Mouse (Mus musculus) neural tube, embryonic 13.5 days (tissue): ENCODE data around the gene Gpr171. TPM values are rescaled to one million over a fixed set of nuclear protein-coding genes. Genes with fewer than 3 reads are reported as not detected.
"Not testable (repeated sequence)": the region's sequence is repeated elsewhere in the genome, so short reads cannot be mapped to it uniquely, and the experiment has no call there.

Experiments
- ATAC-seq: fragments of 200-750 bp; cut with Nextera tagmentation; 2 replicates; pipeline ENCODE4 v1.8.0; 2017; ENCODE audit warnings: low read depth, mild to moderate bottlenecking, moderate TSS enrichment, moderate library complexity
- H3K27ac ChIP-seq: fragments of 300-500 bp; sonication (generic); replicated peaks from 2 replicates; pipeline ENCODE4 v1.5.1; 2015; ENCODE audit warnings: moderate library complexity, mild to moderate bottlenecking, inconsistent platforms
- H3K27me3 ChIP-seq: fragments of 300-500 bp; sonication (generic); 2 replicates; pipeline ENCODE4 v1.6.1; 2015; ENCODE audit warnings: mild to moderate bottlenecking, inconsistent platforms
- H3K36me3 ChIP-seq: fragments of 300-500 bp; sonication (generic); 2 replicates; pipeline ENCODE4 v1.6.1; 2015; ENCODE audit warnings: mild to moderate bottlenecking, inconsistent platforms
- H3K4me1 ChIP-seq: fragments of 300-500 bp; sonication (generic); replicated peaks from 2 replicates; pipeline ENCODE4 v1.6.1; 2015; ENCODE audit warnings: inconsistent platforms
- H3K4me2 ChIP-seq: fragments of 300-500 bp; sonication (generic); 2 replicates; pipeline ENCODE4 v1.6.1; 2015; ENCODE audit warnings: inconsistent platforms, mild to moderate bottlenecking, moderate library complexity
- H3K4me3 ChIP-seq: fragments of 300-500 bp; sonication (generic); 2 replicates; pipeline ENCODE4 v1.5.1; 2015; ENCODE audit warnings: mild to moderate bottlenecking, inconsistent platforms
- H3K9ac ChIP-seq: fragments of 300-500 bp; sonication (generic); 2 replicates; pipeline ENCODE4 v1.6.1; 2015; ENCODE audit warnings: moderate library complexity, mild to moderate bottlenecking, inconsistent platforms
- H3K9me3 ChIP-seq: fragments of 300-500 bp; sonication (generic); 2 replicates; pipeline ENCODE4 v1.6.1; 2016; ENCODE audit warnings: inconsistent platforms
- WGBS: fragments of 180-500 bp; shearing (Covaris S2); methylation state at CpG from one replicate; pipeline ENCODE4 v1.1.7; 2015; 5-methylcytosine and 5-hydroxymethylcytosine counted together
- polyA plus RNA-seq: library from polyadenylated mRNA; unstranded; fragments of >200 nt; fragmentation: Nextera tagmentation; extraction: Ambion mirVana; gene quantifications from 2 replicates; pipeline ENCODE4 v1.2.1, GENCODE M21; 2015

The Gpr171 gene
- polyA plus RNA-seq, 1 experiment from 2014 or later, result 1.4 TPM

DNA sequence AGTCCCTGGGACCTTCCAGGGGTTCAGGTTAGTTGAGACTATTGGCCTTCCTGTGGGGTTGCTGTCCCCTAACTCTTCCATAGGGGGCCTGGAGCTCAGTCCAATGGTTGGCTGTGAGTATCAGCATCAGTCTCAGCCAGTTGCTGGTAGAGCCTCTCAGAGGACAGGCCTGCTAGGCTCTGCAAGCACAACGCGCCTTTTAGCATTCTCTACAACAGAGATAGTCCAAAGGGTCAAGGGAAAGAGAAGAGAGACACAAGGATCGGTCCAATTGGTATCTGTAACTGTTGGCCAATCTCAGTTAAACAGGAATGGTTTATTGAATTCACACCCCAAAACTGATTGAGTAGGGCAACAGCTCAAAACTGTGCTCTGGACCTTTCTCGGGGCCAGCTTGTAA is 5.8 kb upstream of the Gpr171 start:
- WGBS, result 97% methylated on average over 4 of the region's 4 CpGs

DNA sequence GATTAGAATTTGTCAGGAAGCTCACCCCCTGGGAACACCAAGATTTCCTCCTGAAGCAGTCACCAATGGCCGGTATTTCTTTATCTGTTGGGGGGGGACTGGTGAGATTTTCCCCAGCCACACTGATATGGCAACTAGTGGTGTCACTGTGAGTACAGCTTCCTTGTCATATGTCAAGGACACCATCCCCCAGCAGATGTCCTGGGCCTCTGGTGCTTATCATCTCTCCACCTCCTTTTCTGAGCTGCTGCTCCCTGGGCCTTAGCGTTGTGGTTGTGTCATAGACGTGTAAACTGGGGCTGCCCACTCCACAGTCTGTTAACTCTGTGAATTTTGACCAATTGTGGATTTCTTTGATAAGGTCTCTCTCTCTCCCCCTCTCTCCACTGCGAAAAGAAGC is 2.8 kb upstream of the Gpr171 start:
- WGBS, result 84% methylated on average over 4 of the region's 4 CpGs
- H3K9me3 ChIP-seq, result no peaks in the 10 kb centered on the region
- H3K4me3 ChIP-seq, result no peak overlapping the region
- H3K27ac ChIP-seq, result no peak overlapping the region
- no peak for ATAC-seq
- H3K9ac ChIP-seq, result no peak overlapping the region
- H3K4me1 ChIP-seq, result no peaks in the 10 kb centered on the region
- H3K4me2 ChIP-seq, result no peak overlapping the region
- no peaks in the 10 kb centered on the region for H3K36me3 ChIP-seq
- no peaks in the 10 kb centered on the region for H3K27me3 ChIP-seq

More for the DNA sequence above, 5.8 kb upstream of the Gpr171 start:
- Histone ChIP-seq H3K27me3 (no peaks in the 10 kb centered on the region), H3K4me1 (no peaks in the 10 kb centered on the region), H3K9ac (no peak overlapping the region), H3K36me3 (no peaks in the 10 kb centered on the region), H3K4me3 (no peak overlapping the region), H3K4me2 (no peak overlapping the region), H3K27ac (no peak overlapping the region), H3K9me3 (no peaks in the 10 kb centered on the region)
- ATAC-seq, result no peak

DNA sequence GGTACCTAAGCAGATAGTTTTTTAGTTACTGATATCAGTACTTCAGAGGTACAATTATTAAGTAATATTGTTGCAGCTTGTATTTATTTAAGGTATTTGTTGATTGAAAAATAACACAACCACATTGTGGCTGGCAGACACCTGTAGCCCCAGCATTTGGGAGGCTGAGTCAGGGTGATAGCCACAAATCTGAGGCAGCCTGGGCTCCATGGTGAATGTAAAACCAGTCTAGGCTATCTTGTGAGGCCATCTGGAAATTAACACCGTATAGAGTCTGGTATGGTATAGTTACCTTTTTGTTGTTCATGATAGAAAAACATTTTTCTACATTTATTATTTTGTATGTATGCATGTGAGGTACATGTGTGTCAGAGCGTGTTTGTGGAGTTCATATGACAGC is 525 bp upstream of the Gpr171 start:
- no peaks in the 10 kb centered on the region for H3K36me3 ChIP-seq
- no peak for ATAC-seq
- no peak overlapping the region for H3K9ac ChIP-seq
- no peaks in the 10 kb centered on the region for H3K9me3 ChIP-seq
- H3K4me1 ChIP-seq, result no peaks in the 10 kb centered on the region
- H3K4me2 ChIP-seq, result no peak overlapping the region
- no peak overlapping the region for H3K27ac ChIP-seq
- H3K27me3 ChIP-seq, result no peaks in the 10 kb centered on the region
- WGBS, result 95% methylated on average over 2 of the region's 2 CpGs
- H3K4me3 ChIP-seq, result no peak overlapping the region

DNA sequence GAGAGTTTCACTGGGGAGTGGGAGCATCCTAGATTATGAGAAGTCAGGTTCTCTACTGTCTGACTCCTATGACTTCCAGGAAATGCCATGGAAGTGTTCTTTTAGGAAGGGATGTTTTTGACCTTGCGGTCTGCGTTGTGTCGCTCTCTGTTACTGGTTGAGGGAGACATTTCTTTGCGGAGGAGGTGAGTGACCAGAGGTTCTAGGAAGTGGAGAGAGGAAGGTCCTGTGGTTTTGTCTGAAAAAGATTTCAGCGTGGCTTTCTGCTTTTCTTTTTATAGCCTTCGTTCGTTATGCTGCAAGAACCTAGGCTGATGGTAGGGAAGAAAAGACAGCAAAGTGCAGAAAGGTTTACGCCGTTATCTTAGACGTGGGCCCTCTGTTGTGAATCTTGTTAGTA is 3.1 kb downstream of the Gpr171 start:
- H3K9me3 ChIP-seq, result no peaks in the 10 kb centered on the region
- H3K9ac ChIP-seq, result no peak overlapping the region
- ATAC-seq, result no peak
- 84% methylated on average over 10 of the region's 10 CpGs for WGBS
- H3K4me2 ChIP-seq, result no peak overlapping the region
- H3K27me3 ChIP-seq, result no peaks in the 10 kb centered on the region
- H3K4me1 ChIP-seq, result no peaks in the 10 kb centered on the region
- H3K27ac ChIP-seq, result no peak overlapping the region
- H3K4me3 ChIP-seq, result no peak overlapping the region
- no peaks in the 10 kb centered on the region for H3K36me3 ChIP-seq

DNA sequence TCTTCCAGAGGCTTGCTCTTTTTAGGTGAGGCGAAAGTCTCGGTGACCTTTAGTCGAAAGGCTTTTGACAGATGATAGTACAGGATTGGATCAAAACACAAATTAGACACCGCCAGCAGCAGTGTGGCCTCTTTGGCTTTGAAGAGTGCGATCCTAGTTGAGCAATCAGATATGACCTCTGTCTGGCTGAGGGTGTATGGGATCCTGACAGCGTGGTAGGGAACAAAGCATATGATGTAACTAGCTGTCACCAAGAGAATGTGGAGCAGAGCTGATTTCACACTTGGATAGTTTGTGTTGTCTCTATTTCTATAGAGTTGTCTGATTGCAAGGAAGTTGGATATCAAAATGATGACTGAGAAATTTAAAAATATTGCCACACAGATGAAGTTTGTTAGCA is 4.2 kb downstream of the Gpr171 start:
- no peak overlapping the region for H3K9ac ChIP-seq
- no peaks in the 10 kb centered on the region for H3K27me3 ChIP-seq
- H3K27ac ChIP-seq, result no peak overlapping the region
- H3K4me3 ChIP-seq, result no peak overlapping the region
- 78% methylated on average over 6 of the region's 6 CpGs for WGBS
- no peaks in the 10 kb centered on the region for H3K9me3 ChIP-seq
- no peaks in the 10 kb centered on the region for H3K4me1 ChIP-seq
- no peaks in the 10 kb centered on the region for H3K36me3 ChIP-seq
- no peak for ATAC-seq
- no peak overlapping the region for H3K4me2 ChIP-seq

DNA sequence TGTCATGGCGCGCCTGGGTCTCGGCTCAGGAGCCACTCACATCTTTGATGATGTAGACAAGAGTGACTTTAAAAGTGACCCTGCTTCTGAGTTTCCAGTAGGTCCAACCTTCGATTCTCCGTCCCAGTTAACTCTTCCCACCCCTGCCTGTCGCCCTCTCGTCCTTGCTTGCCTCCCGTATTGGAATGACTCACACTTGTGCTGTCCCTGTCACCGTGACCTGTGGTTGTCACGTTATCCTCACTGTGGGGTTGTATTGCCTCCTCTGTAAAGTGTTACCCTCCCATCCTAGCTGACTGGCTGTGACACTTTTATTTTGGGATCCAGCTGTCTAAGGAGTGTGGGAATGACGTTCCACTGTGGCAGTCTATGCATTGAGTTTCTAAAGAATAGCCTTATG is 8.9 kb downstream of the Gpr171 start:
- Histone ChIP-seq H3K9me3 (no peaks in the 10 kb centered on the region), H3K27me3 (no peaks in the 10 kb centered on the region), H3K27ac (no peak overlapping the region), H3K4me3 (no peak overlapping the region), H3K36me3 (no peaks in the 10 kb centered on the region), H3K4me1 (no peaks in the 10 kb centered on the region), H3K4me2 (no peak overlapping the region), H3K9ac (no peak overlapping the region)
- 78% methylated on average over 11 of the region's 11 CpGs for WGBS
- no peak for ATAC-seq

DNA sequence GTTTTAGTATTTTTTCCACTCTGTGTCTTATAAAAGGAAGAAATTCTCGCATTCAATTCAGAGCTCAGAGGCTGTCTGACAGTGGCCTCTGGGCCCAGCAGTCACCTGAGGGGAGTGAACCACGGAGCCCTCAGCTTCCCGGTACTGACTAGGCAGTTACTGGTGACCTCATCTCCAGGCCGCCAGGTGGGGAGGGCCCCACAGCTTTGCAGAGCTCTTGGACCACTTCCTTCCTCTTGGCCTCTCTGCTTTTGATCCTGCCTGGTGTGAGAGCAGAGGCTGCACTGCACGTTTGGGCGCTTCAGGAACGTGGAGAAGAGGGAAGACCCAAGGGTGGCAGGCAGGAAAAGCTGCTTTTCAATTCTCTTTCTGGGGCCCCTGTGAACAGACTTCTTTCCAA is 20.7 kb downstream of the Gpr171 start:
- H3K4me2 ChIP-seq, result no peak overlapping the region
- 18% methylated on average over 7 of the region's 7 CpGs for WGBS
- no peaks in the 10 kb centered on the region for H3K36me3 ChIP-seq
- no peak overlapping the region; the same call in 1 of the 2 replicates for H3K9ac ChIP-seq
- H3K4me3 ChIP-seq, result no peak overlapping the region
- H3K9me3 ChIP-seq, result no peaks in the 10 kb centered on the region
- ATAC-seq, result no peak
- H3K27me3 ChIP-seq, result no peaks in the 10 kb centered on the region
- no peaks in the 10 kb centered on the region for H3K4me1 ChIP-seq
- no peak overlapping the region for H3K27ac ChIP-seq

DNA sequence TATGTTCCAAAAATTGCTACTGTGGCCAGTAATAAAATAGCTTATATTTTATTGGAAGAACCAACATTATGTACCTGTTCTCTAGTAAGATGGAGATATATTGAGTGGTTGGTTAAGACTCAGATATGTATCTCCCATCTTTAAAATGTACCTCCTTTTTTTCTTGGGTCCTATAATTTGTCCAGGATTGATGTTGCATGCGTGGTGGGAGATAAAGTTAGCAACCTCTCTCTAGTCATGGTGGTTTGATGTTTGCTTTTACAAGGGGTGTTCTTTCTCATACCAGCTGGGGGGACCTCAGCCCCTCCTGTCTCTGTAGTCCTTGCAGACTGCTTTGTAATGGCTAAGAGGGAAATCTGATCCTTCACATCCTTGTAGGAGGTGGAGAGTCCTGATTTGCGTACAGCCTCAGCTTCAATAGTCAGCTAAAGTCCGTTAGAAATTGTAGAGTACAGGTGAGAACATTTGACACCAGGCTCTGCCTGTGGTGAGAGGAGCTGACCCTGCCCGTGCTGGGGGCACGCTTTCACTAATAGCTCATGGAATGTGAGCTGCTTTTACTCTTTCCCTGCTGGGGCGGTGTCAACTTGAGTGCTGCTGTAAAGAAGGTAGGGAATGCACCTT is 21.2 kb downstream of the Gpr171 start:
- no peak overlapping the region; the same call in 1 of the 2 replicates for H3K9ac ChIP-seq
- no peaks in the 10 kb centered on the region for H3K9me3 ChIP-seq
- no peaks in the 10 kb centered on the region for H3K36me3 ChIP-seq
- no peak for ATAC-seq
- no peak overlapping the region for H3K4me2 ChIP-seq
- WGBS, result 23% methylated on average over 6 of the region's 6 CpGs
- H3K4me3 ChIP-seq, result no peak overlapping the region
- no peaks in the 10 kb centered on the region for H3K4me1 ChIP-seq
- H3K27ac ChIP-seq, result no peak overlapping the region
- H3K27me3 ChIP-seq, result no peaks in the 10 kb centered on the region

DNA sequence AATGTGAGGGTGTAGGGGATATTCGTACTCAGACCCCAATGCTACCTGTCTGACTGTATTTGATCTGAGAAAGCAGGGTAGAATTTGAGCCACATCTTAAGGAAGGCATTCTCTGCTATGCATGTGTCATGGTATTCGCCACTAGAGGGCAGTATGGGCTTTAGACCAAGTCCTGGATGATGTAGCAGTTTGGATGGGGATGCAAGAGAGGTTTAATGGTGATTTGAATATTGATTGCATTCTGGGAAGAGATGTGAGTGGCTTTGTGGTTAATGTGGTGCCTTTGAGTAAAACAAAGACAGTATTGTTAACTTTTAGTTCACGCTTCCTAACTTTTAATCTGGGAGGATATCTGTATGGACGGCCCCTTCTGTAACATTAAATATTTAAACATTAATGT is 22.3 kb downstream of the Gpr171 start:
- H3K4me3 ChIP-seq, result no peak overlapping the region
- no peaks in the 10 kb centered on the region for H3K9me3 ChIP-seq
- no peak overlapping the region for H3K4me2 ChIP-seq
- H3K36me3 ChIP-seq, result no peaks in the 10 kb centered on the region
- peak; percentile 64; the same call in 1 of the 2 replicates for ATAC-seq
- no peaks in the 10 kb centered on the region for H3K27me3 ChIP-seq
- WGBS, result 36% methylated on average over 4 of the region's 4 CpGs
- H3K27ac ChIP-seq, result no peak overlapping the region
- no peak overlapping the region for H3K9ac ChIP-seq
- H3K4me1 ChIP-seq, result no peaks in the 10 kb centered on the region

DNA sequence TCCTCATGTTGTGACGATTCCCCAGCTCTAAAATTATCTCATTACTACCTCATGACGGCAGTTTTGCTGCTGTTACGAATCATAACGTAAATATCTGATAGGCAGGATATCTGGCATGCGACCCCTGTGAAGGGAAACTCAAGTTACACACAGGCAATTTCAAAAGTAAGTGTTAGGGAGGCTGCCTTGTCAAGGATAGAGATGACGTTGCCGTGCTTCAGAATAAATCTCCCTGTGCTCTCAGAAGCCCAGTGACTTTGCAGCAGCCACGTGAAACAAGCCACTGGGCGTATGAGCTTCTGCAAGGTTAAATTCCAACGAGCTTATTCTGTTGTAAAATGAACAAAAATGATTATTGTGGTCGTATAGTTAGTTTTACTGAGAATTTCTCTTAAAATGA is 23.0 kb downstream of the Gpr171 start:
- Histone ChIP-seq H3K4me2 (no peak overlapping the region), H3K4me3 (no peak overlapping the region), H3K27me3 (no peaks in the 10 kb centered on the region), H3K27ac (no peak overlapping the region), H3K9ac (no peak overlapping the region), H3K36me3 (no peaks in the 10 kb centered on the region), H3K9me3 (no peaks in the 10 kb centered on the region), H3K4me1 (no peaks in the 10 kb centered on the region)
- 86% methylated on average over 11 of the region's 11 CpGs for WGBS
- ATAC-seq, result no peak

DNA sequence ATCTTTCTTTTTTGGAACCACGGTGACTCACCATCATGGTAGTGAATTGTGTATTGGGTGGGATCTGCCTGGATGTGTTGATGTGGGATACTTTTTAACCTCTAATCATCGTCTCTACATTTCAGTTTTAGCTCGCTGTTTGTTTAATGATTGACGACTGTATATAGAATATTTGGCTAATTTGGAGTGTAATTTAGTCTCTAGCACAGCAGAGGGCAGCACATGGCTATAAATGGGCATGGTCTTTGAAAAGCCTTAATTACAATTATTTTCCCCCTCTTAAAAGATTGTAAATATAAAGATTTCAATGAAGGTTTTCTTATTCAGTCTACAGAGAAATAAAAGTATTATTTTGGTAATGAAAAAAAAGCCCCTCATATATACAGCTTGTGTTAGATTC is 24.3 kb downstream of the Gpr171 start:
- no peaks in the 10 kb centered on the region for H3K9me3 ChIP-seq
- 58% methylated on average over 4 of the region's 4 CpGs for WGBS
- no peaks in the 10 kb centered on the region for H3K4me1 ChIP-seq

DNA sequence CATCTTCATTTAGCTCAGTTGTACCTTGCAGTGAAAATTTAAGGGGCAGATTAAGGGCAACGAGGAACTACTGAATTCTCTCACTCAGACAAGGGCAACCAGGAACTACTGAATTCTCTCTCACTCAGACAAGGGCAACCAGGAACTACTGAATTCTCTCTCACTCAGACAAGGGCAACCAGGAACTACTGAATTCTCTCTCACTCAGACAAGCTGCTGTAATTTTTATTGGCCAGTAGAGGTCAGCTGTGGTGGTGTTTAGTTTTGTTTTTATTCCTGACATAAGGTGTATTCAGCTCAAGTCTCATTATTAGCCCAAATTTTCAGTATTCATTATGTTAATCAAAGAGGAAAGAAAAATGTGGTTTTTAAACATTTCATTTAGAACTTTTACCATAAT is 32.5 kb downstream of the Gpr171 start:
- H3K9ac ChIP-seq, H3K4me3 ChIP-seq, H3K4me1 ChIP-seq, H3K9me3 ChIP-seq, H3K27ac ChIP-seq, H3K36me3 ChIP-seq, H3K4me2 ChIP-seq, H3K27me3 ChIP-seq, ATAC-seq: not testable (repeated sequence)
- 100% methylated on average over 1 of the region's 1 CpGs for WGBS

More for the DNA sequence above, 24.3 kb downstream of the Gpr171 start:
- Histone ChIP-seq H3K27me3 (no peaks in the 10 kb centered on the region), H3K36me3 (no peaks in the 10 kb centered on the region), H3K27ac (no peak overlapping the region), H3K4me3 (no peak overlapping the region), H3K4me2 (no peak overlapping the region), H3K9ac (no peak overlapping the region)
- ATAC-seq, result no peak

DNA sequence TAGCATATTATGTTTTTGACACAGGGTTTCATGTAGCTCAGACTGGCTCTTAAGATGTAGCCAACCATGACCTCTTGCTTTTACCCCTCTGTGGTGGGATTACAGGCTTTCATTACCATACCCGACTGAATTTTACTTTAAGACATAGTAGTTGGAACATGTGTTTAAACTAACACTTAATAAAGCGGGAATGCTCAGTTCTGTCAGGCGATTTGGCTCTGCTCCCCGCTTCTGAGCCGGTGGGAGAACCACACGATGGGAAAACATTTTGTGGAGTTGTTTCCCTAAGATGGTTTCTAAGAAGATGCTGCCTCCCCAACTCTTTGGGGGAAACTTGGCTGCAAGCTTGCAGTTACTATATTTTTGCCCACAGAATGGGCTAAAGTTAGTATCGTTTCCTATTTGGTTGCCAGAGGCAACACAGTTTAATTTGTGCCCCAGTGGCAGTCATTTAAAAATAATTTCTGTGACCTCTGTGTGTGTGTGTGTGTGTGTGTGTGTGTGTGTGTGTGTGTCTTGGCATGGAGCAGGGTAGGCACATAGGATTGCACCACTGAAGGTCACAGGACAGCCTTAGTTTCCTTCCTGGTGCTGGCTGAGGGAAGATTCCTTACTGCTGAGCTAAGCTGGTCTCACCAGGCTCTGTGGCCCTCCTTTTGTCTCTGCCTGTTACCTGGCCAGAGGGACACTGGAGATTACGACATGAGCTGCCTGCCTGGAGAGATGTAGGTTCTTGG is 34.9 kb downstream of the Gpr171 start:
- Histone ChIP-seq H3K27me3 (no peaks in the 10 kb centered on the region), H3K4me2 (no peak overlapping the region), H3K9me3 (no peaks in the 10 kb centered on the region), H3K4me3 (no peak overlapping the region), H3K9ac (no peak overlapping the region), H3K27ac (no peak overlapping the region), H3K4me1 (no peaks in the 10 kb centered on the region; the same call in 1 of the 2 replicates), H3K36me3 (no peaks in the 10 kb centered on the region)
- no peak for ATAC-seq
- WGBS, result 83% methylated on average over 8 of the region's 8 CpGs
